Mouse (Mus musculus) right cerebral cortex, postnatal 10 days (tissue): ENCODE results near the gene Ilf2.

Experiments
- DNase-seq, 2 experiments: peaks; one replicate each; pipeline ENCODE4 v3.0.0; 2021; ENCODE audit warnings: low spot score in 2 of 2

Gene Ilf2

DNA sequence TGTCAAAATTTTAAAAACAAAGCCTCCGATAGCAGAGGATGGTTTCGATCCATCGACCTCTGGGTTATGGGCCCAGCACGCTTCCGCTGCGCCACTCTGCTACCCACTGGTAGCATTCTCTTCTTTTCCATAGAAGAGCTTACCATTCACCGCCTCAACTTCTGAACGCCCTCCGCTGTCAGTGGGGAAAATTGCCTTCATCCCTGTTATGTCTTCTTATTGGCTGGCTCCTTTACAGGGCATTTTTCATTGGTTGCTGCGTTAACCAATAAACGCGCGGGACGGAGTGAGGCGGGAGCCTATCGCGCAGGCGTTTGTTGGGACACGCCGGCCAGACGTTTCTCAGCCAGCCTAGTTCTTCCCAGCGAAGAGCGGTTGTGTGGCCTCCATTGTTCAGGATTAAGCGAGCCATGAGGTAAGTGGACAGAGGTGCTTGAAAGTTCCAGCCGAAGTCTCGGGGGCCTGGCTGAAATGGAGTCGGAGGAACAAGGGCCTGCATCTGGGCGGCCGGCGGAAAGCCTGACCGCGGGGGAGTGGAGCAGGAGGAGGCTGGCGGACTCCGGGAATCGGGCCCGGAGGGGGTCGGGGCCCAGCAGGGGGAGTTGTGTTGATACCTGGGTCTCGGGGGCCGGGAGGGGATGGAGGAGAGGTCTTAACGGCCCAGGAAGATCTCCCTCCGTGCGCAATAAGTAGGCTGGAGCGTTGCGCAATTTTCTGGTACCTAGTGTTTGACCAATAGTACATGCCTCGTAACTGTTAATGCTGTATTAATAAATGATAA, at the start of gene Ilf2:
Gene Ilf2, plus strand, starts transcription at position 296 of the 781 bp plus-strand sequence.
- DNase-seq, result peak; percentile 97 to 98

GRCm38 (mm10) chr3:90427574-90427973, 48.4 kb upstream of the Ilf2 start:
- no peak for DNase-seq

GRCm38 (mm10) chr3:90428186-90428585, 47.7 kb upstream of the Ilf2 start:
- no peak for DNase-seq

DNA sequence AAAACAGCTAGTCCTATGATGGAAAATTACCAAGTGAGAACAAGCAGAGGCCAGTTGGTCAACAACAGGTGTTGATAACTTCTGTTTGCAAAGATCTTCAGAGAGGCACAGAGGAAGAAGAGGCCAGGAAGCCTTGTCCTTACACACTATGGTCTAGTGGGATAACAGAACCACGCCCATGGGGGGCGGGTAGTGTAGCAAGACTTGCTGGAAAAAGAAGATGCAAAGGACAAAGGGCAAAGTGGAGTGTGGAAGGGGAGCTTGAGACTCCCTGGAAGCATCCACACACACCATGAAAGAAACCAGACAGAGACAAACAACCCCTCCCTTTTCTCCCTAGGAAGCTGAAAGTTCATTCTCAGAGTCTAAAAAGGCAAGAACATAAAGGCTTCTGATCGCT, 46.4 kb upstream of the Ilf2 start:
- DNase-seq, result no peak

- DNase-seq, result no peak
Observed at GRCm38 (mm10) chr3:90432348-90432747, 43.6 kb upstream of the Ilf2 start.

GRCm38 (mm10) chr3:90432811-90433219, 43.1 kb upstream of the Ilf2 start:
- DNase-seq, result peak in 1 of 2 experiments; percentile 61

DNA sequence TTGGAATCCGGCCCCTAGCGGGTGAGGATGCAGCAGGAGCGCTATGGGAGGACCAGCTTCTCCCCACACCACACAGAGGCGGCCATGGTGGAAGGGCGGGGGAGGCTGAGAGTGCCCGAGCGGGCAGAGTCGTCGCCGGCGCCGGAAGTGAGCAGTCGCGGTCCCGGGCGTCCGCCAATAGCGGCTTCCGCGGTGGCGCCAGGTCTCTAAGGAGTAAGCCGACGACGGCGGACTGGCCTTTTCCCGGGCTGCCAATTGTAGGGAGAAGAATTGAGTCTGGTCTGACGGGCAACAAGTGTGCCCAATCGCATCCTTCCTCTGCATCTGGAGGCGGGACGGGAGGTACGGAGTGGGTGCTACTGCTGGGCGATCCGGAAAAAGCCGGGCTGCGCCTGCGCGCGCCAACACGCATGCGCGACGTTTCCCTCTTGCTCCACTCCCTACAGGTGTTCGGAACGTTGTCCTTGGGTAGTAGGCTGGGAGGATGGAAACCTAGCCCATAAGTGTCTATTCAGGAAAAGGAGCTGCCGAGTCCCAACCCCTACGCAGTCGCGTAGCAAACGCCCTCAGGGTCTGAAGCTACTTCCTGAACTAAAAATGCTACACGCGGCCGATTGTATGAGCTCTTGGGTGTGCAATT, 42.4 kb upstream of the Ilf2 start, which contains the start of gene Ints3:
Gene Ints3, minus strand, starts transcription at position 242 of the 640 bp plus-strand sequence.
- DNase-seq, result peak; percentile 100

DNA sequence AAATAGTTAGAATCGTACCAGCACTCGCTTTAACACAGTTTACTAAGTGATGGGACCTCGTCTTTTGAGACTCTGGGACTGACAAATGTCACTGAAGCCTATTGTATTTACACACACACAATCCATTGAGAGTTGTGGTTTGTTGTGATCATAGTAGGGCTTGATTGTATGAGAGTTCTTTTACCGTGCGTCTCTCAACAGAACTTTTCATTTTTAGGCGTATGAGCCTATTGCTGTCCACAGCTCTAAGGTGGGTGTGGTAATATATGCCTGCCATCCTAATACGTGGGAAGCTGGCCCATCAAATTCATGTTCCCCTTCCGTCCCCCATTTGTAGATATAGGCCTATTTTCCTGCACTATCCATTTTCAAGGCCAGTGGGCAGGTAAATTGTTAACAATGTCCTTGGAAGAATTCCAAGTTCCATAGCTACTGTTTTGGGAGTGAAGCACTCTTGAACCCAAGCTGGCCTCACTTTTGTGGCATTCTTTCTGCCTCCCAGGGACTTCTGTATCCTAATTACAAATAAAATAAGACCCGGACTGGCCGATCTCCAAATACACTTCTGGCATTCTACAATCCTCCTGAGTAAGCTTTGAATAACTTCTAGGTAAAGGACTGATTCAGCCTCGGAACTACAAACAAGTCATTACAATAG, 41.7 kb upstream of the Ilf2 start:
- DNase-seq, result no peak

DNA sequence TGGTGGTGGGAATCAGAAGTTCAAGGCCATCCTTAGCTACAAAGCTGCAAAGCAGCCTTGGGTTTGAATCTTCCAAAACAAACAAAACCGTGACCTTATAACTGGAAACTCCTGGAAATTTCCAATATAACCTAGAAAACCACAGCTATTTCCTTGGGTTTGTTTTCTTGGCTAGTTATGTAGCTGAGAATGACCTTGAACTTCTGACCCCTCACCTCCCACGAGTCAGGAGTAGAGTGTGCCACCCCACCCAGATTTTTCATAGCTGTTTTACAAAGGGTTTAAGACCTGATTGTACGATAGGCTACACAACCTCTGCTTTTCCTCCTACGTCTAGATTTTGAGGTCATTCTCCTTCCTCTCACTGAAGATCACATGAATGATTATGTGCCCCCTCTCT, 38.8 kb upstream of the Ilf2 start:
- no peak for DNase-seq

GRCm38 (mm10) chr3:90440756-90441155, 35.2 kb upstream of the Ilf2 start:
- DNase-seq, result no peak

GRCm38 (mm10) chr3:90443977-90444376, 31.9 kb upstream of the Ilf2 start:
- DNase-seq, result no peak

GRCm38 (mm10) chr3:90445417-90446200, 30.3 kb upstream of the Ilf2 start:
- no peak for DNase-seq

DNA sequence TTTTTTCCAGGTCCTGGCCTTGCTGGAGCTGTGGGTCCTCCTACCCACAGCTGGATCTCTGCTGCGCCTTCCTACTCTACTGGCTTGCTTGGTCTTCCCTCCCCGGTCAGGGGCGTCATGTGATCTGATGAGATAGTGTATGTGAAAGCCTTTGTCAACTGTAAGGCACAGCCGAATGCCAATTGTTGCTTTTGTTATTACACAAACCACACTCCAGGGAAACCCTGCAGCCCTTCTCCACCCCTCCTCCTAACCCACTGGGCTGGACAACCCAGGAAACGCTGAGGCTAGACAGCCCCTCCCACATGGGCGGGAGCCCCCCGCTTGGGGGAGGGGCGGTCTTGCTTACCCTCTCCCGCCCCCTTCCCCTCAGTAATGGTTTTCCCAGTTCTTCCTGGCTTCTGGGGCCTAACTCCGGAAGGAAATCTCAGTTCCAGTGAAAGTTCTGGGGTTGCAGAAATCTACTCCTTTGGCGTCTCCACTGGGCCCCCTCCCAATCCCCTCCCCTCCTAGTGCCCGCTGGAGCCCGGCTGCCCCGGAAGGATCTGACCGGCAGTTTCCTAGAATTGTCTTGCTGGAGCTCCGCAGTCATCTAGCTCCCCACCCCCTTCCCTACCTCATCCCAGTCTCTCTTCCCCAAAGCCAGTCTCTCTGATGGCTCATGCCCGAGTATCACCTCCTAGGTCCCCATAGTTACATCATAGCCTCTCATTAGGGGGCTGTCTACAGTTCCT, 29.4 kb upstream of the Ilf2 start:
- DNase-seq, result peak; percentile 83 to 86

GRCm38 (mm10) chr3:90447123-90447494, 28.8 kb upstream of the Ilf2 start:
- peak; percentile 40 to 56 for DNase-seq

DNA sequence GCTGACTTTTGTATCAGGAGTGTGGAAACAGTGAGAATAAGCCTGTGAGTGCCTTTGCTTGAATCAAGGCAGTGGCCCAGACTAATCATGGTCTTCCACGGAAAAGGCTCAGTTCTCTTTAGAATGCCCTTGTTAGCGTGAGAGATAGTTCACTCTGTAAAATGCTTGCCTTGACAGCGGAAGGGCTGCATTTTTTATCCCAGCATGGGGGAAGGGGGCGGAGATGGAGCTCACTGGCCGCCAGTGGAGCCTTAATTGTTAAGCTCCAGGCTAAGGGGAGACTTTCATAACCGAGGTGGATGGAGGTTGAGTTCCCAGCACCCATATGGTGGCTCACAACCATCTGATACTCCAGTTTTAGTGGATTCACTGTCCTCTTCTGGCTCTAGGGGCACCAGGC, 27.3 kb upstream of the Ilf2 start:
- DNase-seq, result no peak

DNA sequence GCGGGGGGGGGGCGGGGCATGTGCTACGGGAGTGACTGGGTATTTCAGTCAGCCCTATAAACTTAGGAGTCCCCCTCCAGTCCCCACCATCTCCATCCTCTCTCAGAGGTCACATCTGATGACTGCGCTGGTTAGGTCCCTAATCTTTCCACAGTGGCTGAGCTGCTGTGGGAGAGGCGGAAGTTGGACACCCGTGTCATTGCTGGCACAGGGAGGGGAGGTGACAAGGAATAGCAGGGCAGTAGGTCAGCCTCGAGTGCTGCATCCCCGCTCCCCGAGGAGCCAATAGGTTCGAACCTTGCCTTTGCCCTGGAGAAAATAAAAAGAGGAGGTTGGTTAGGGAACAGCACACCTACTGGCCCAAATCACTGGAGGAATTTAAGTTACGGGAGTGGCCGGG, 25.1 kb upstream of the Ilf2 start:
- DNase-seq, result no peak

GRCm38 (mm10) chr3:90451396-90452095, 24.4 kb upstream of the Ilf2 start:
- no peak for DNase-seq

DNA sequence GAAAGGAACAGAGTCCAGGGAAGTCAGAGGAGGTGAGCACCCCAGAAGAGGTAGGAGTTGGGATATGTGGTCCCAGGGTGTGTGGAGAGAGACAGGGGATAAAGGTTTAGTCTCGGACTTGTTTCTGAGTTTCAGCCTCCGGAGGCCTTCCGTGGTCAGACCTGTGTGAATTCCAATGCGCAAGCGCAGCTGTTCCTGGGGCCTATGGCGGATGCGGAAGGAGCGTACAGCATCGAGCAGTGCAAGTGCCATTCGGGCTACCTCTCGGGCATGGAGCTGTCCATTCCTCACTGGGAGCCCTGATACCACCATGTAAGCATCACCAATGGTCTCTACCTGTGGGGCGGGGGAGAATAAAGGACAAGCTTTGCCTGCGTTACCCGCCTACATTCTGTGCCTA, 21.0 kb upstream of the Ilf2 start:
- DNase-seq, result no peak

DNA sequence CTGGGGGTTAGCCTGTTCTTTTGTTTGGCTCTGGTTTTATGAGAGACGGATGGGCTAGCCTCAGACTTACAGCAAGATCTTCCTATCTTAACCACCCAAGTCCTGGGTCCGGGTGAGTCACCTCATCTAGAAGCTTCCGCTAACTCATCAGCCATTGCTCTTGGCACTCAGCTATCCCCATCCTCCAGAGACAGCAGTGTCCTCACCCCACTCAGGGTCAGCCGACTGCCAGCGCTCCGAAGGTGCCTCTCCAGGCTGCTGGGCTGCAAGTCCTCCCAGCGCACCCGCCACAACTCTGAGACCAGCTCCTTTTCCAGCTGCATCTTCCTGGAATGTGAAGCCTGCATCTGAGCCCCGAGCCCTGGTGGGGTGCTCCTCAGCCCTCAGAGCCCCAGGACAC, 16.2 kb upstream of the Ilf2 start:
- no peak for DNase-seq

DNA sequence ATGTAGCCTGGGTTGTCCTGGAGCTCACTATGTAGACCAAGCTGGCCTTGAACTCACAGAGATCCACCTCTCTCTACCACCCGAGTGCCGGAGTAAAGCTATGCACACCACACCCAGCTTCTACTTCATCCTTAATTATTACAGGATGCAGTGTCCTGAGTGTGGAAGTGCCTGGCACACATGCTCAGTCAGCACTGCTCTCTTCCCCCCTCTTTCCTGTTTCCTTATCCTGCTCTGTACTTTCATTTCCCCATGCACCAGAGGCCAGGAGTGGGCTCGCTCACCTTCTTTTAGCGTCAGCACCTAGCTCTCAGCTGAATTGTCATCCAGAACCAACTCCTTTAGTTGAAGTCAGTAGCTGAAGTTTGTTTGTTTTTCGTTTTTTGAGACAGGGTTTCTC, 15.6 kb upstream of the Ilf2 start:
- no peak for DNase-seq

- DNase-seq, result no peak
Observed at GRCm38 (mm10) chr3:90461935-90462334, 14.0 kb upstream of the Ilf2 start.
